Mouse (Mus musculus) limb, embryonic 10.5 days (tissue): Measurements from ENCODE around the gene Tgfb1i1. TPM values are rescaled to one million over a fixed set of nuclear protein-coding genes. Genes with fewer than 3 reads are reported as not detected.

Experiments
- DNase-seq: peaks from one replicate; pipeline ENCODE4 v3.0.0-alpha.2; 2017; ENCODE audit warnings: low spot score
- H3K27ac ChIP-seq: fragments of 300-500 bp; sonication (generic); 2 replicates; pipeline ENCODE4 v1.5.1; 2016; ENCODE audit warnings: mild to moderate bottlenecking
- H3K27me3 ChIP-seq: fragments of 300-500 bp; sonication (generic); 2 replicates; pipeline ENCODE4 v1.6.1; 2016; ENCODE audit warnings: low read depth, mild to moderate bottlenecking; ENCODE audit not compliant: poor library complexity, severe bottlenecking
- H3K36me3 ChIP-seq: fragments of 300-500 bp; sonication (generic); 2 replicates; pipeline ENCODE4 v1.6.1; 2016; ENCODE audit warnings: mild to moderate bottlenecking, moderate library complexity
- H3K4me1 ChIP-seq: fragments of 300-500 bp; sonication (generic); 2 replicates; pipeline ENCODE4 v1.6.1; 2016
- H3K4me3 ChIP-seq: fragments of 300-500 bp; sonication (generic); 2 replicates; pipeline ENCODE4 v1.5.1; 2016; ENCODE audit warnings: mild to moderate bottlenecking, moderate library complexity
- H3K9me3 ChIP-seq: fragments of 300-500 bp; sonication (generic); replicated peaks from 2 replicates; pipeline ENCODE4 v1.6.1; 2016; ENCODE audit warnings: mild to moderate bottlenecking
- WGBS: fragments of 180-500 bp; shearing (Covaris S2); methylation state at CpG from one replicate; pipeline ENCODE4 v1.1.7; 2016; 5-methylcytosine and 5-hydroxymethylcytosine counted together
- polyA plus RNA-seq: library from polyadenylated mRNA; unstranded; fragments of >200 nt; fragmentation: Nextera tagmentation; extraction: Ambion mirVana; gene quantifications from 2 replicates; pipeline ENCODE4 v1.2.1, GENCODE M21; 2016

Gene Tgfb1i1
- polyA plus RNA-seq: 12.9 and 14.5 TPM in 2 replicates

DNA sequence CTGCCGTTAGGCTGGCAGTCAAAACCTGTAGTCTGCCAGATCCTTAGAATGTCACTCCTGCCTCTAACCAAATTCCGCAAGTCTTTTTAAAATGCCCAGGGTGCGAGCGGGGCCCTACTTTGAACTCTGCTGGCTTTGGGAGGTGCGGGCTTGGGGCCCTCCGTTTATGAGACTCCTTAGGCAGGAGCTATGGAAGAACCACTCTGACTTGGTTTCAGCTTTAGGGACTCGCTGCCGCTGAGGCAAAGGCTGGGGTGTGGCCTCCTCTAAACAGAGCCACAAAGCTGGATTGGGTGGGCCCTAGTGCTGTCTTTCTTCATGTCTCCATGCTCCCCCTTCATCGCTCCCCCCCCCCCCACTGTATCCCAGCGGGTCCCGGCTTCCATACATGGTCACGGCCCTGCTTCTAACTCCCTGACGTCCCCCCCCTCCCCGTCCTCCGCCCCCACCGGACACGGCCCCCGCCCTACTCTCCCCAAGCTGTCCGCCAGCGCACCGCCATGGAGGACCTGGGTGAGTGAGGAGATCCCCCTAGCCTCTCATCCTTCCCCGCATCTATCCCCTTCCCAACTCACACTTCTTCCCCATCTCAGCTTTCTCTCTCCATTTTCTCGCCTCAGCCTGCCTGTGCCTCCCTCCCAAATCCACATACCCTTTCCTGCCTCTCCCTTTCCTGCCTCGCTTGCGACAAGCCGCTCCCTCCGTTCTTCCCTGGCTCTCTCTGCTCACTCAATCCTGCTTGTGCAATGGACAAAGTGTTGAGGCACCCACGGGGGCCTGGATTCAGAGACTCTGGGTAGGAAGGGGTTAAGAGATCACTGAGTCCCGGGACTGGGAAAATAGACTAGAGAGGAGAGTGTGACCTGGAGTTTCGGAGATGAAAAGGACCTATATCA, at the start of gene Tgfb1i1:
Gene Tgfb1i1 (plus strand): TSS at position 317 of the 896 bp plus-strand sequence.
- H3K27me3 ChIP-seq: peaks cover 3% of the 10 kb centered on the region; the same call in 1 of the 2 replicates
- peaks cover 31% of the 10 kb centered on the region for H3K4me1 ChIP-seq
- H3K4me3 ChIP-seq: peak within 1 kb of the TSS; percentile 53
- H3K36me3 ChIP-seq: peaks cover 37% of the 10 kb centered on the region
- 2% methylated on average over 28 of the region's 30 CpGs for WGBS
- peak; percentile 66 for DNase-seq
- H3K27ac ChIP-seq: peak within 1 kb of the TSS; percentile 80
- no peaks in the 10 kb centered on the region for H3K9me3 ChIP-seq

DNA sequence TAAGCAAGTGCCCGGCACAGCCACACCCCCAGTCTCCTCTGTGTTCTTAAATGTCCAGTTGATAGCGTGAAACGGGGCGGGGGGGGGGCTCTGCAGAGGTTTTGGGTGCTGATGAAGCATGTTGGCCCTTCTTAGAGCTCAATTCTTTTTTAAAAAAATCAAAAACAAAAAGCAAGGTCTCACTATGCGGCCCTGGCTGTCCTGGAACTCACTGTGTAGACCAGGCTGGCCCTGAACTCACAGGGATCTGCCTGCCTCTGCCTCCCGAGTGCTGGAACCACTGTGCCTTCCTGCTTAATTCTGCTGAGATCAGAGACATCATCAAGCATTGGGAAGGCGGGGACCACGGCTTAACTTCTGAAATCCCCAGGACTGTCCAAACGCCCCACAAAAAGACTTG, 45.0 kb upstream of the Tgfb1i1 start:
- Histone ChIP-seq H3K27me3 (no peaks in the 10 kb centered on the region), H3K4me1 (0 out of 2 replicates have a peak, but pooled peaks cover 2% of the 10 kb centered on the region), H3K36me3 (no peaks in the 10 kb centered on the region), H3K27ac (no peak overlapping the region), H3K4me3 (no peak overlapping the region), H3K9me3 (no peaks in the 10 kb centered on the region)
- DNase-seq: no peak
- WGBS: 96% methylated on average over 9 of the region's 9 CpGs

DNA sequence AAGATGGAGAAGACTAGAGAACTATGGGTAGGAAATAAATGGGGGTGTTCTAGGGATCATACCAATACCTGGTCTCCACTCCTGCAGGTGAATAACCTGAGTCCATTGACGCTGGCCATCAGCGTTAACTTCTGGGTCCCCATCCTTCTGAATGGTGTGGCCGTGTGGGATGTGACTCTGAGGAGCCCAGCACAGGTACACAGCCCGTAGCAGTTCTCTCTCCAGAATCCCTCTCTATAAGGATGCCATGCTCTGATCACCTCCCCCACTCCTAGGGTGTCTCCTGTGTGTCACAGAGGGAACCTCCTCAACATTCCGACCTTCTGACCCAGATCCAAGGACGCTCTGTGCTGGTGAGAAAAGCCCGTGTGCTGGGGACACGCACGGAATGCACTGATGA, 43.5 kb upstream of the Tgfb1i1 start:
- Histone ChIP-seq H3K9me3 (no peaks in the 10 kb centered on the region), H3K27me3 (no peaks in the 10 kb centered on the region), H3K27ac (no peak overlapping the region), H3K4me1 (0 out of 2 replicates have a peak, but pooled peaks cover 2% of the 10 kb centered on the region), H3K4me3 (no peak overlapping the region), H3K36me3 (no peaks in the 10 kb centered on the region)
- no peak for DNase-seq
- WGBS: 86% methylated on average over 9 of the region's 9 CpGs

DNA sequence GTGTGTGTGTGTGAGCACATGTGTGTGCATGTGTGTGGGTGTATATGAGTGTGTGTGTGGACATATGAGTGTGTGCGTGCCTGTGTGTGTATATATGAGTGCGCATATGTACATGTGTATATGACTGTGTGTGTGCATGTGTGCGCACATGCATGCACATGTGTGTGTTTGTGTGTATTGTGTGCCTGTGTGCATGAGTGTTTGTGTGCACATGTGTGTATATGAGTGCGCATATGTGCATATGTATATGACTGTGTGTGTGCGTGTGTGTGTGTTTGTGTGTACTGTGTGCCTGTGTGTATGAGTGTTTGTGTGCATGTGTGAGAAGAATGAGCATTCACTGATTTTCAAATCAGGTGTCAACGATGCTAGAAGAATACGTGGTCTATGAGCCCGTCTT, 42.4 kb upstream of the Tgfb1i1 start:
- H3K27ac ChIP-seq: no peak overlapping the region
- H3K9me3 ChIP-seq: no peaks in the 10 kb centered on the region
- WGBS: 95% methylated on average over 8 of the region's 8 CpGs
- H3K4me1 ChIP-seq: 0 out of 2 replicates have a peak, but pooled peaks cover 2% of the 10 kb centered on the region
- no peak overlapping the region for H3K4me3 ChIP-seq
- H3K36me3 ChIP-seq: no peaks in the 10 kb centered on the region
- no peak for DNase-seq
- H3K27me3 ChIP-seq: no peaks in the 10 kb centered on the region

DNA sequence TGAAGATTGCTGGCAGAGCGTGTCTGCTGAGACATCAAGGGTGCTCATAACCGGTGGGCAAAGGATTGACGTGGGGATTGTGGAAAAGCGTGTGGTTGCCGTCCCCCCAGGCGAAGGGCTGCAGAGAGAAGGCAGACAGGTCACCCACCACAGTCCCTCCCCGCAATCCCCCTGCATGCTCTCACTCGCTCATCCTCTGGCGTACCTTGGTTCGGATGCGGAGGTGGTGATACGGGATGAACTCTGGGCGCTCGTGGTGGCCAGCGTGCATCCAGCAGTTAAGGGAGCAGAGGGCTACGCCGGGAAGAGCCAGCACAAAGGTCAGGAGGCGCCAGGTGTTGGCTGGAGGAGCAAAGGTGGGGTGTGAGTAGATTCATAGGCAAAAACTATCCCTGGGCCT, 40.9 kb upstream of the Tgfb1i1 start:
- Histone ChIP-seq H3K4me1 (0 out of 2 replicates have a peak, but pooled peaks cover 2% of the 10 kb centered on the region), H3K36me3 (no peaks in the 10 kb centered on the region), H3K4me3 (no peak overlapping the region), H3K27ac (no peak overlapping the region), H3K27me3 (no peaks in the 10 kb centered on the region), H3K9me3 (no peaks in the 10 kb centered on the region)
- DNase-seq: no peak
- 87% methylated on average over 18 of the region's 18 CpGs for WGBS

DNA sequence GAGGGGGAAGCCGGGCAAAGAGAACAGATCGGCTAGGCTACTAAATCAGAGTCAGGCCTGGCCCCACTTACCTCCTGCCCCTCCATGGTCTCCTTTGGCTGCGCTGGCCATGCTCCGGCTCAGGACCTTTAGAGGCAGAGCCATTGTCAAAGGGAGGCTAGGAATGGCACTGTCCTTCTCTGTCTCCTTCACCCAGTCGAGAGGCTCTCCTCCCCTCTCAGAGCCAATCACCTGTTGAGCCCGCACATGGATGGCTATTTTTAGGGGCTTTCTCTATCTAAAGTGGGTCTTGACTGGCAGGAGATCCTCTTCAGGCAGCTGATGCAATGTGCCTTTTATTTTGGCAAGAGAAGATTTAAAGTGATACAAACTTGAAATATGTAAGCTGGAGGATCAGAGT, 40.5 kb upstream of the Tgfb1i1 start, which contains the start of gene Cox6a2:
Gene Cox6a2 (minus strand): TSS at position 236 of the 400 bp plus-strand sequence.
- WGBS: 86% methylated on average over 6 of the region's 6 CpGs
- 0 out of 2 replicates have a peak, but pooled peaks cover 2% of the 10 kb centered on the region for H3K4me1 ChIP-seq
- no peaks in the 10 kb centered on the region for H3K9me3 ChIP-seq
- no peaks in the 10 kb centered on the region for H3K27me3 ChIP-seq
- no peak within 1 kb of the TSS for H3K27ac ChIP-seq
- H3K36me3 ChIP-seq: no peaks in the 10 kb centered on the region
- no peak for DNase-seq
- H3K4me3 ChIP-seq: no peak within 1 kb of the TSS

DNA sequence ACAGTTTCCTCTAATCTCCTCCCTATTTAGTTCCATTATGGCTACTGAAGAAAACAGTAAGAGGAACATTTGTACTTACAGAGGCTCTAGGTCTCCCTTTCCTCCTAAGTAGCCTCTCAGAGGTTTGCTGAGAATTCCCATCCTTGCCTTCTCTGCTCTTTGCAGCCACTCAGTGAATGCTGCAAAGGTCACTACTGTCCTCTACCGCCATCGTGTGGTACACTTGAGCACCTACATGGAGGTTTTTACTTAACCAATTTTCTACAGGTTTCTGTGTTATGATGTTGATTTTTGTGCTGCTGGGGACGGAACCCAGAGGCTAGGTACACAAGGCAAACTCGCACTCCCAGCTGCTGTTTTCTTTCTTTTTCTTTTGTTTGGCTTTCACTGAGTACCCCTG, 38.4 kb upstream of the Tgfb1i1 start:
- Histone ChIP-seq H3K9me3 (no peaks in the 10 kb centered on the region), H3K4me1 (0 out of 2 replicates have a peak, but pooled peaks cover 2% of the 10 kb centered on the region), H3K4me3 (no peak overlapping the region), H3K27me3 (no peaks in the 10 kb centered on the region), H3K36me3 (no peaks in the 10 kb centered on the region), H3K27ac (no peak overlapping the region)
- 11% methylated on average over 4 of the region's 4 CpGs for WGBS
- DNase-seq: peak; percentile 65

DNA sequence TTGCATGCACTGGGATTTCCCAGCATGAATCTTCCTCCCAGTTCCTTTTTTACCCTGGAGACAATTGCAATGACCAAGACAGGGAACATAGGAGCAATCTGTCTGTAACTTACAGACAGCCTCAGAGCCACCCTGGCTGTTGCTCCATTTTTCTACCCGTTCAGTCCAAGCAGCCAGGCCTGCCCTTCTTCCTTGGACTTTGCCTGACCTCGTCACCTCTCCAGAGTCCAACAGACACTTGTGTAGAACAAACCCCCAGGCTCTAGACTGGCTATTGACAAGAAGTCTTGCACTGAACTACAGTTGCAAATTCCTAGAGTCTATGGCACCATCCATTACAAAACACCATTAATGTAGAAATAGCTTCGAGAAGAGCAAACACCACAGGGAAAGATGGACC, 36.8 kb upstream of the Tgfb1i1 start:
- Histone ChIP-seq H3K36me3 (no peaks in the 10 kb centered on the region), H3K27me3 (no peaks in the 10 kb centered on the region), H3K4me1 (0 out of 2 replicates have a peak, but pooled peaks cover 2% of the 10 kb centered on the region), H3K27ac (no peak overlapping the region), H3K9me3 (no peaks in the 10 kb centered on the region), H3K4me3 (no peak overlapping the region)
- no peak for DNase-seq
- WGBS: 68% methylated on average over 3 of the region's 3 CpGs

DNA sequence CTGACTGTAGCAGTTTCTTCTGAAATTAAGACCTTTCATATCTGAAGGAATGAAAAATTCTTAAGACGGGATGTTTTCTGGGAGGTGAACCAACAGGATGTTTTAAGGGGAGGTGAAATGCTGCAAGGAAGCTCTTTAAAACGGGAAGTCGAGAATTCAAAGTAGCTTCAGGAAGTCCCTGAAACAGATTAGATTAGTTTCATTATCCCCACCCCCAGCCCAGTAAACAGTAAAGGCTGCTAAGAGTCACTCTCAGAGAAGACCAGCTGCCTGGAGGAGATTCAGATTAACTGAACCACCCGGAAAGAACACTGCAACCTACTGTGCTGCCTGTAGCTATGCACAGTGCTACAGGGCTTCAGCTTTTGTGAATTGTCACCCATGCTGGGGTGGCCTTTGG, 26.7 kb upstream of the Tgfb1i1 start:
- no peaks in the 10 kb centered on the region for H3K4me1 ChIP-seq
- no peak for DNase-seq
- 85% methylated on average over 4 of the region's 4 CpGs for WGBS
- no peak overlapping the region for H3K4me3 ChIP-seq
- no peak overlapping the region for H3K27ac ChIP-seq
- H3K9me3 ChIP-seq: no peaks in the 10 kb centered on the region
- H3K27me3 ChIP-seq: no peaks in the 10 kb centered on the region
- H3K36me3 ChIP-seq: no peaks in the 10 kb centered on the region

DNA sequence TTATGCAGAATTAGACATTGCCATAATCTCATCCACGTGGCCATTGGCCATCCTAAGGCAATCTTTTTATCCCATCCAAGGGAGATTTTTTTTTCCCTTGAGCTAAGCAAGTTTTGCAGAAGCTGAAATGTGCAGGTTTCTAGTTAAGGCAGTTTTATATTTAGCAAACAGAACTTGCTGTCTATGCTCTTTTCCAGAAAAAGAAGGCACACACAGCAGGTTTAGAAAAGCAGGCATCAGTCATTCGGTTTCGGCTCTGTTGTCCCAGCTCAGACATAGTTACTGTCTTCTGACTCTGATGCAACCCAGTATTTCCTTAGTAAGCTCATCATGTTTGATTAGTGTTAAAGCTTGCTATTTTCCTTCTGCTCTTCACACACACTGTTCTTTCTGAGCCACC, 25.7 kb upstream of the Tgfb1i1 start:
- Histone ChIP-seq H3K27ac (no peak overlapping the region), H3K27me3 (no peaks in the 10 kb centered on the region), H3K4me3 (no peak overlapping the region), H3K9me3 (no peaks in the 10 kb centered on the region), H3K36me3 (no peaks in the 10 kb centered on the region), H3K4me1 (no peaks in the 10 kb centered on the region)
- DNase-seq: no peak
- 93% methylated on average over 3 of the region's 3 CpGs for WGBS

DNA sequence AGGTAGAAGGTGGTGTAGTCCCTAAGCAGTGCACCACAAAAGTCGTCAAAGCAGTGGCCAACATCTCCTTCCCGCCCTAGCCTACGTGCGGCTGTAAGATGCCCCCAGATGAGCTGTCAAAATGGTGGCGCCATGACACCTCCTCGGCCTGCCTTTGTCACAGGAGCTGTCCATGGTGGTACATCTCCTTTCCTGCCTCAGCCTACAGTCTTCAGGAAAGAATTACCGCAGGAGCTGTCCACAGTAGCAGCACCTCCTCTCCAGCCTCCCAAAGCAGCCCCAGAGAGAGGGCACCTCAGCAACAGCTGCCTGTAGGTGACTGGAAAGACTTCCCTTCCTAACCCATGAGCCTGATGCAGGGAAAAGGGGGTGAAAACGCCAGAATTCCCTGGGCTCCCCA, 14.9 kb upstream of the Tgfb1i1 start:
- Histone ChIP-seq H3K9me3 (no peaks in the 10 kb centered on the region), H3K4me1 (peaks cover 11% of the 10 kb centered on the region), H3K27me3 (no peaks in the 10 kb centered on the region), H3K4me3 (no peak overlapping the region), H3K36me3 (peaks cover 8% of the 10 kb centered on the region), H3K27ac (no peak overlapping the region)
- 41% methylated on average over 8 of the region's 8 CpGs for WGBS
- DNase-seq: no peak

DNA sequence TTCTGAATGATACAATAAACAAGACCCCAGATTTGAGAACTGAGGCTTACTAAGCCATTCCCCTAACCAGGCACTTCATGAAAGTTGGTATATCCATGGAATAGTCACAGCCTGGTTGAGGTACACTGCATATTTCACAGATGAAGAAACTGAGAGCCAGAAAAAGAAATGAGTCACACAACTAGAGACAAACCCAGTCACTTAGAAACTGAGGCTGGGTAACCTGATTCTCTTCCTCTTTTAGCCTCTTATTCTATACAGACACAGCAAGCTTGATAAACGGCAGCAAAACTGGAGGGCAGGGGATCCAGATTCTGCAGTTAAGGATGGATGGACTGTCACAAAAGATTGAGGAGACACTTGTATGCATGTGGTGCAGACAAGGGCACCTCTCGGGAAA, 11.8 kb upstream of the Tgfb1i1 start:
- DNase-seq: peak; percentile 7
- H3K36me3 ChIP-seq: peaks cover 9% of the 10 kb centered on the region
- no peaks in the 10 kb centered on the region for H3K9me3 ChIP-seq
- 79% methylated on average over 2 of the region's 2 CpGs for WGBS
- no peaks in the 10 kb centered on the region for H3K27me3 ChIP-seq
- no peak overlapping the region for H3K27ac ChIP-seq
- H3K4me1 ChIP-seq: peaks cover 26% of the 10 kb centered on the region
- H3K4me3 ChIP-seq: no peak overlapping the region

DNA sequence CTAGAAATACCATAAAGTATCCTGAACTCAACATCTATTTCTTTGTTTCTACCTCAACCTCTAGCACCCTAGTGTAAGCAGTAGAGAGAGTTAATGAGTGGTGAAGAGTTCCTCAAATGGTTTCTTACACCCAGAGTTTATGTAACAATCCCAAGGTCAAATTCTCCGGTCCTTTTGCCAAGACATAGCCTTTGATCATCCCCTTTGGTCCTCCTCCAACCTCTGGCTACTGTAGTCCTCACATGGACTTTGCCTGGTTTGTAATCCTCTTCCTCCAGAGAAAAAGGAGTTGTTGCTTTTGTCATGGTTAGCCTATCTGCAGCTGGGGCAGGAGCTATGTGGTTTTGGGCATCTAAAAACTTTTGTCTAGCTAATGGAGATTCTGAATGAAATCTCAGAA, 11.1 kb upstream of the Tgfb1i1 start:
- Histone ChIP-seq H3K4me1 (peaks cover 26% of the 10 kb centered on the region), H3K27me3 (no peaks in the 10 kb centered on the region), H3K9me3 (no peaks in the 10 kb centered on the region), H3K4me3 (no peak overlapping the region), H3K27ac (no peak overlapping the region), H3K36me3 (peaks cover 16% of the 10 kb centered on the region)
- 100% methylated on average over 1 of the region's 1 CpGs for WGBS
- DNase-seq: no peak
